Mouse (Mus musculus) forebrain, embryonic 12.5 days (tissue): ENCODE measurements around the gene Sema5a. TPM values are rescaled to one million over a fixed set of nuclear protein-coding genes. Genes with fewer than 3 reads are reported as not detected.

Experiments
- ATAC-seq: fragments of 200-750 bp; cut with Nextera tagmentation; 2 replicates; pipeline ENCODE4 v1.8.0; 2017; ENCODE audit warnings: moderate TSS enrichment; ENCODE audit not compliant: low FRiP score
- H3K27ac ChIP-seq: fragments of 300-500 bp; sonication (generic); 2 replicates; pipeline ENCODE4 v1.5.1; 2016; ENCODE audit warnings: mild to moderate bottlenecking
- H3K27me3 ChIP-seq: fragments of 300-500 bp; sonication (generic); 2 replicates; pipeline ENCODE4 v1.6.1; 2016; ENCODE audit warnings: mild to moderate bottlenecking
- H3K36me3 ChIP-seq: fragments of 300-500 bp; sonication (generic); replicated peaks from 2 replicates; pipeline ENCODE4 v1.6.1; 2016; ENCODE audit warnings: mild to moderate bottlenecking
- H3K4me1 ChIP-seq: fragments of 300-500 bp; sonication (generic); 2 replicates; pipeline ENCODE4 v1.6.1; 2016
- H3K4me2 ChIP-seq: fragments of 300-500 bp; sonication (generic); 2 replicates; pipeline ENCODE4 v1.6.1; 2016; ENCODE audit warnings: mild to moderate bottlenecking, moderate library complexity
- H3K4me3 ChIP-seq: fragments of 300-500 bp; sonication (generic); replicated peaks from 2 replicates; pipeline ENCODE4 v1.5.1; 2016; ENCODE audit warnings: mild to moderate bottlenecking
- H3K9ac ChIP-seq: fragments of 300-500 bp; sonication (generic); 2 replicates; pipeline ENCODE4 v1.6.1; 2016; ENCODE audit warnings: mild to moderate bottlenecking
- H3K9me3 ChIP-seq: fragments of 300-500 bp; sonication (generic); 2 replicates; pipeline ENCODE4 v1.6.1; 2016
- WGBS: fragments of 180-500 bp; shearing (Covaris S2); methylation state at CpG from one replicate; pipeline ENCODE4 v1.1.7; 2016; 5-methylcytosine and 5-hydroxymethylcytosine counted together
- polyA plus RNA-seq: library from polyadenylated mRNA; unstranded; fragments of >200 nt; fragmentation: Nextera tagmentation; extraction: Ambion mirVana; gene quantifications from 2 replicates; pipeline ENCODE4 v1.2.1, GENCODE M21; 2016

Gene Sema5a
- polyA plus RNA-seq, 1 experiment from 2014 or later, result 20.7 TPM

- H3K4me3 ChIP-seq, result no peak overlapping the region
- WGBS, result 91% methylated on average over 2 of the region's 2 CpGs
- H3K27ac ChIP-seq, result no peak overlapping the region
These were observed 40.1 kb downstream of the Sema5a start for GRCm38 (mm10) chr15:32284688-32285087.

GRCm38 (mm10) chr15:32286296-32286695, 41.7 kb downstream of the Sema5a start:
- no peaks in the 10 kb centered on the region for H3K27me3 ChIP-seq
- WGBS, result 91% methylated on average over 3 of the region's 3 CpGs
- H3K36me3 ChIP-seq, result no peaks in the 10 kb centered on the region
- H3K4me2 ChIP-seq, result no peak overlapping the region
- no peak overlapping the region for H3K4me3 ChIP-seq
- no peaks in the 10 kb centered on the region for H3K4me1 ChIP-seq
- no peak overlapping the region for H3K9ac ChIP-seq
- no peak overlapping the region for H3K27ac ChIP-seq
- ATAC-seq, result no peak
- no peaks in the 10 kb centered on the region for H3K9me3 ChIP-seq

More at GRCm38 (mm10) chr15:32284688-32285087, 40.1 kb downstream of the Sema5a start:
- no peaks in the 10 kb centered on the region for H3K9me3 ChIP-seq
- no peaks in the 10 kb centered on the region for H3K36me3 ChIP-seq
- ATAC-seq, result no peak
- no peak overlapping the region for H3K9ac ChIP-seq
- no peak overlapping the region for H3K4me2 ChIP-seq
- H3K4me1 ChIP-seq, result no peaks in the 10 kb centered on the region
- H3K27me3 ChIP-seq, result no peaks in the 10 kb centered on the region

GRCm38 (mm10) chr15:32288480-32288879, 43.9 kb downstream of the Sema5a start:
- H3K9me3 ChIP-seq, result no peaks in the 10 kb centered on the region
- H3K4me2 ChIP-seq, result no peak overlapping the region
- no peaks in the 10 kb centered on the region for H3K4me1 ChIP-seq
- H3K36me3 ChIP-seq, result no peaks in the 10 kb centered on the region
- no peak overlapping the region for H3K9ac ChIP-seq
- no peaks in the 10 kb centered on the region for H3K27me3 ChIP-seq
- 67% methylated on average over 6 of the region's 6 CpGs for WGBS
- no peak overlapping the region for H3K27ac ChIP-seq
- ATAC-seq, result no peak
- H3K4me3 ChIP-seq, result no peak overlapping the region

- Histone ChIP-seq H3K36me3 (no peaks in the 10 kb centered on the region), H3K27me3 (no peaks in the 10 kb centered on the region), H3K4me1 (no peaks in the 10 kb centered on the region), H3K9me3 (no peaks in the 10 kb centered on the region), H3K27ac (no peak overlapping the region), H3K4me2 (no peak overlapping the region), H3K9ac (no peak overlapping the region), H3K4me3 (no peak overlapping the region)
- ATAC-seq, result no peak
- WGBS, result 51% methylated on average over 3 of the region's 3 CpGs
These were observed 46.4 kb downstream of the Sema5a start for GRCm38 (mm10) chr15:32291000-32291399.

GRCm38 (mm10) chr15:32296523-32296922, 51.9 kb downstream of the Sema5a start:
- Histone ChIP-seq H3K9ac (no peak overlapping the region), H3K4me2 (no peak overlapping the region), H3K9me3 (no peaks in the 10 kb centered on the region), H3K4me3 (no peak overlapping the region), H3K4me1 (peaks cover 7% of the 10 kb centered on the region; the same call in 1 of the 2 replicates), H3K27me3 (no peaks in the 10 kb centered on the region), H3K27ac (no peak overlapping the region), H3K36me3 (no peaks in the 10 kb centered on the region)
- WGBS, result 36% methylated on average over 6 of the region's 6 CpGs
- ATAC-seq, result no peak

- H3K27me3 ChIP-seq, result no peaks in the 10 kb centered on the region
- no peak overlapping the region for H3K4me3 ChIP-seq
- H3K4me1 ChIP-seq, result peaks cover 7% of the 10 kb centered on the region; the same call in 1 of the 2 replicates
- no peak overlapping the region for H3K9ac ChIP-seq
- ATAC-seq, result no peak
- H3K9me3 ChIP-seq, result no peaks in the 10 kb centered on the region
- 92% methylated on average over 5 of the region's 5 CpGs for WGBS
- H3K36me3 ChIP-seq, result no peaks in the 10 kb centered on the region
- H3K27ac ChIP-seq, result no peak overlapping the region
- no peak overlapping the region for H3K4me2 ChIP-seq
These were observed 52.7 kb downstream of the Sema5a start for GRCm38 (mm10) chr15:32297266-32297665.

- Histone ChIP-seq H3K36me3 (no peaks in the 10 kb centered on the region), H3K4me3 (no peak overlapping the region), H3K9ac (no peak overlapping the region), H3K4me2 (no peak overlapping the region), H3K4me1 (peaks cover 7% of the 10 kb centered on the region; the same call in 1 of the 2 replicates), H3K9me3 (no peaks in the 10 kb centered on the region), H3K27ac (no peak overlapping the region), H3K27me3 (no peaks in the 10 kb centered on the region)
- 68% methylated on average over 6 of the region's 6 CpGs for WGBS
- no peak for ATAC-seq
These were observed 53.9 kb downstream of the Sema5a start for GRCm38 (mm10) chr15:32298525-32298924.

- no peak overlapping the region for H3K27ac ChIP-seq
- 59% methylated on average over 4 of the region's 4 CpGs for WGBS
These were observed 56.4 kb downstream of the Sema5a start for GRCm38 (mm10) chr15:32300991-32301390.

GRCm38 (mm10) chr15:32306557-32307243, 62.1 kb downstream of the Sema5a start:
- WGBS, result 86% methylated on average over 6 of the region's 6 CpGs
- Histone ChIP-seq H3K36me3 (no peaks in the 10 kb centered on the region), H3K4me1 (no peaks in the 10 kb centered on the region), H3K9me3 (no peaks in the 10 kb centered on the region), H3K27ac (no peak overlapping the region), H3K4me2 (no peak overlapping the region), H3K4me3 (no peak overlapping the region), H3K9ac (no peak overlapping the region), H3K27me3 (no peaks in the 10 kb centered on the region)
- no peak for ATAC-seq

More at GRCm38 (mm10) chr15:32300991-32301390, 56.4 kb downstream of the Sema5a start:
- Histone ChIP-seq H3K36me3 (no peaks in the 10 kb centered on the region), H3K27me3 (no peaks in the 10 kb centered on the region), H3K4me2 (no peak overlapping the region), H3K9ac (no peak overlapping the region), H3K9me3 (no peaks in the 10 kb centered on the region), H3K4me1 (peaks cover 7% of the 10 kb centered on the region; the same call in 1 of the 2 replicates), H3K4me3 (no peak overlapping the region)
- no peak for ATAC-seq

- no peak overlapping the region for H3K4me2 ChIP-seq
- WGBS, result 87% methylated on average over 8 of the region's 8 CpGs
- no peak overlapping the region for H3K4me3 ChIP-seq
- H3K4me1 ChIP-seq, result no peaks in the 10 kb centered on the region
- H3K9ac ChIP-seq, result no peak overlapping the region
- no peaks in the 10 kb centered on the region for H3K27me3 ChIP-seq
- H3K36me3 ChIP-seq, result no peaks in the 10 kb centered on the region
- H3K9me3 ChIP-seq, result no peaks in the 10 kb centered on the region
- H3K27ac ChIP-seq, result no peak overlapping the region
- ATAC-seq, result no peak
These were observed 66.2 kb downstream of the Sema5a start for GRCm38 (mm10) chr15:32310834-32311233.

GRCm38 (mm10) chr15:32311287-32311686, 66.7 kb downstream of the Sema5a start:
- 70% methylated on average over 8 of the region's 8 CpGs for WGBS

GRCm38 (mm10) chr15:32317074-32317473, 72.5 kb downstream of the Sema5a start:
- no peak overlapping the region for H3K4me3 ChIP-seq
- 90% methylated on average over 5 of the region's 5 CpGs for WGBS
- no peak overlapping the region for H3K9ac ChIP-seq
- H3K4me2 ChIP-seq, result no peak overlapping the region
- no peaks in the 10 kb centered on the region for H3K9me3 ChIP-seq
- H3K27me3 ChIP-seq, result no peaks in the 10 kb centered on the region
- H3K36me3 ChIP-seq, result no peaks in the 10 kb centered on the region
- H3K27ac ChIP-seq, result no peak overlapping the region
- no peaks in the 10 kb centered on the region for H3K4me1 ChIP-seq
- no peak for ATAC-seq

More at GRCm38 (mm10) chr15:32311287-32311686, 66.7 kb downstream of the Sema5a start:
- no peaks in the 10 kb centered on the region for H3K27me3 ChIP-seq
- H3K36me3 ChIP-seq, result no peaks in the 10 kb centered on the region
- H3K9me3 ChIP-seq, result no peaks in the 10 kb centered on the region
- ATAC-seq, result no peak
- H3K4me3 ChIP-seq, result no peak overlapping the region
- H3K4me1 ChIP-seq, result no peaks in the 10 kb centered on the region
- H3K27ac ChIP-seq, result no peak overlapping the region
- H3K4me2 ChIP-seq, result no peak overlapping the region
- H3K9ac ChIP-seq, result no peak overlapping the region

GRCm38 (mm10) chr15:32320739-32321138, 76.1 kb downstream of the Sema5a start:
- no peak overlapping the region for H3K9ac ChIP-seq
- no peak overlapping the region for H3K27ac ChIP-seq
- no peaks in the 10 kb centered on the region for H3K36me3 ChIP-seq
- no peaks in the 10 kb centered on the region for H3K9me3 ChIP-seq
- H3K4me1 ChIP-seq, result no peaks in the 10 kb centered on the region
- H3K4me3 ChIP-seq, result no peak overlapping the region
- ATAC-seq, result no peak
- H3K27me3 ChIP-seq, result no peaks in the 10 kb centered on the region
- no peak overlapping the region for H3K4me2 ChIP-seq
- WGBS, result 85% methylated on average over 3 of the region's 3 CpGs
